Mouse (Mus musculus): ENCODE measurements around the gene Map2k5. TPM values are rescaled to one million over a fixed set of nuclear protein-coding genes. Genes with fewer than 3 reads are reported as not detected.

The Map2k5 gene
- polyA plus RNA-seq (2015; fragmentation: Illumina TruSeq; extraction: RNeasy Lipid Tissue Mini Kit (QIAGEN cat#74804); ENCODE audit: insufficient read depth, low replicate concordance): 15.4 TPM

GRCm38 (mm10) chr9:63377270-63378142 lies at the start of gene Map2k5:
TSS of gene Map2k5 (minus strand) at chr9:63377902.

GRCm38 (mm10) chr9:63398611-63399462 lies 21.1 kb upstream of the Map2k5 start, which contains the start of gene 2300009A05Rik:
TSS of gene 2300009A05Rik (minus strand) at chr9:63399246.

GRCm38 (mm10) chr9:63148410-63149371 lies 229.0 kb downstream of the Map2k5 start, which contains the start of gene Skor1:
TSS of gene Skor1 (minus strand) at chr9:63148961.

Other genes with a start within 250 kb of the Map2k5 start
- not detected for gene Skor1, start 228.9 kb downstream of the Map2k5 start, polyA plus RNA-seq (2015; fragmentation: Illumina TruSeq; extraction: RNeasy Lipid Tissue Mini Kit (QIAGEN cat#74804); ENCODE audit: insufficient read depth, low replicate concordance)
- gene 2300009A05Rik, start 21.3 kb upstream of the Map2k5 start, polyA plus RNA-seq (2015; fragmentation: Illumina TruSeq; extraction: RNeasy Lipid Tissue Mini Kit (QIAGEN cat#74804); ENCODE audit: insufficient read depth, low replicate concordance): 14.7 TPM
- gene Iqch, start 224.6 kb upstream of the Map2k5 start, polyA plus RNA-seq (2015; fragmentation: Illumina TruSeq; extraction: RNeasy Lipid Tissue Mini Kit (QIAGEN cat#74804); ENCODE audit: insufficient read depth, low replicate concordance): 0.11 TPM
- gene Aagab, start 224.8 kb upstream of the Map2k5 start, polyA plus RNA-seq (2015; fragmentation: Illumina TruSeq; extraction: RNeasy Lipid Tissue Mini Kit (QIAGEN cat#74804); ENCODE audit: insufficient read depth, low replicate concordance): 27.1 TPM